ENCODE assay signal across 8 mouse cellular contexts in genomic region chr8:70897021-70897680, GRCm38 (mm10). TPM values are rescaled to one million over a fixed set of nuclear protein-coding genes. Genes with fewer than 3 reads are reported as not detected.
DNase-seq lines count a peak whose midpoint lies in the region; ATAC-seq and TF ChIP-seq lines count a peak whose summit lies in the region.

Gene Rpl18a, minus strand, starts transcription at chr8:70897412.

- H3K4me3 ChIP-seq in bone marrow, adult 2 months (replicated peaks; ENCODE audit: control insufficient read depth, low read depth, low read length): peak within 1 kb of the TSS; percentile 94
- peak within 1 kb of the TSS; percentile 95 for H3K4me3 ChIP-seq in embryonic facial prominence, embryonic 15.5 days (replicated peaks)
- peak within 1 kb of the TSS; percentile 77 for H3K4me3 ChIP-seq in limb, embryonic 14.5 days (replicated peaks; ENCODE audit: low read length)
- peak within 1 kb of the TSS; percentile 67 for H3K4me3 ChIP-seq in midbrain, postnatal 0 days (ENCODE audit: low read depth, low read length)

- under 1% methylated on average over 60 of the region's 60 CpGs for WGBS in bone marrow, adult 2 months
- WGBS in embryonic facial prominence, embryonic 15.5 days: under 1% methylated on average over 60 of the region's 60 CpGs
- under 1% methylated on average over 60 of the region's 60 CpGs for WGBS in limb, embryonic 14.5 days
- under 1% methylated on average over 60 of the region's 60 CpGs for WGBS in midbrain, postnatal 0 days

- H3K9ac ChIP-seq in embryonic facial prominence, embryonic 15.5 days: peak within 1 kb of the TSS; percentile 88
- H3K9ac ChIP-seq in limb, embryonic 14.5 days (ENCODE audit: low read depth, low read length, severe bottlenecking): peak within 1 kb of the TSS; percentile 88
- H3K9ac ChIP-seq in midbrain, postnatal 0 days (replicated peaks; ENCODE audit: low read length, poor library complexity, severe bottlenecking): peak within 1 kb of the TSS; percentile 86

- peak; percentile 98 for ATAC-seq in embryonic facial prominence, embryonic 15.5 days (ENCODE audit: insufficient number of reproducible peaks, low FRiP score, low TSS enrichment, low read depth)
- peak; percentile 98 for ATAC-seq in limb, embryonic 14.5 days (ENCODE audit: low FRiP score, low read depth)
- ATAC-seq in midbrain, postnatal 0 days (ENCODE audit: low FRiP score): peak; percentile 97

- peaks cover 4% of the 10 kb centered on the region; the same call in 1 of the 2 replicates for H3K4me1 ChIP-seq in bone marrow, adult 2 months (ENCODE audit: control insufficient read depth, insufficient read depth, low read length)
- peaks cover 30% of the 10 kb centered on the region for H3K4me1 ChIP-seq in embryonic facial prominence, embryonic 15.5 days
- H3K4me1 ChIP-seq in limb, embryonic 14.5 days (ENCODE audit: control insufficient read depth, insufficient read depth, low read length): peaks cover 10% of the 10 kb centered on the region
- 0 out of 2 replicates have a peak, but pooled peaks cover 2% of the 10 kb centered on the region for H3K4me1 ChIP-seq in midbrain, postnatal 0 days (ENCODE audit: insufficient read depth, low read length)

- H3K27me3 ChIP-seq in embryonic facial prominence, embryonic 15.5 days: peaks cover 28% of the 10 kb centered on the region
- H3K27me3 ChIP-seq in limb, embryonic 14.5 days (ENCODE audit: control insufficient read depth, insufficient read depth, low read length): peaks cover 16% of the 10 kb centered on the region
- H3K27me3 ChIP-seq in midbrain, postnatal 0 days (ENCODE audit: insufficient read depth, low read length): peaks cover 9% of the 10 kb centered on the region

- TF ChIP-seq POLR2A in bone marrow, adult 2 months (IDR thresholded peaks at IDR 0.05; ENCODE audit: borderline replicate concordance, control insufficient read depth, low read depth, low read length): peak; percentile 93
- TF ChIP-seq POLR2A in limb, embryonic 14.5 days (IDR thresholded peaks at IDR 0.05; ENCODE audit: borderline replicate concordance, extremely low read depth, insufficient read depth, insufficient read length): peak; percentile 87; the same call in 1 of the 2 replicates

- no peak for TF ChIP-seq CTCF in bone marrow, adult 2 months (IDR thresholded peaks at IDR 0.05; ENCODE audit: control insufficient read depth, insufficient read depth, low read length)
- TF ChIP-seq CTCF in midbrain, postnatal 0 days (IDR thresholded peaks at IDR 0.05): 0 out of 2 replicates have a peak, but pooled peaks have one; percentile 20

- H3K4me2 ChIP-seq in embryonic facial prominence, embryonic 15.5 days (replicated peaks): peak within 1 kb of the TSS; percentile 89
- peak within 1 kb of the TSS; percentile 94 for H3K4me2 ChIP-seq in limb, embryonic 14.5 days (replicated peaks; ENCODE audit: low read depth, low read length, severe bottlenecking)
- H3K4me2 ChIP-seq in midbrain, postnatal 0 days (ENCODE audit: low read depth, low read length, poor library complexity, severe bottlenecking): peak within 1 kb of the TSS; percentile 82

- DNase-seq in 416B (ENCODE audit: low read depth): peak; percentile 100
- peak; percentile 99 for DNase-seq in heart, adult 8-10 months (ENCODE audit: low spot score)
- DNase-seq in kidney, adult 9 months: peak; percentile 99
- peak; percentile 99 for DNase-seq in limb, embryonic 14.5 days (ENCODE audit: low spot score)
- DNase-seq in midbrain, postnatal 0 days (ENCODE audit: low spot score): peak; percentile 100
- DNase-seq in spleen, postnatal 14 days (ENCODE audit: low spot score in 2 of 2): peak; percentile 83 to 90

- H3K9me3 ChIP-seq in embryonic facial prominence, embryonic 15.5 days (replicated peaks): no peaks in the 10 kb centered on the region
- no peaks in the 10 kb centered on the region for H3K9me3 ChIP-seq in limb, embryonic 14.5 days (ENCODE audit: control insufficient read depth, low read length)
- H3K9me3 ChIP-seq in midbrain, postnatal 0 days (ENCODE audit: low read length): no peaks in the 10 kb centered on the region

- peaks cover 20% of the 10 kb centered on the region for H3K36me3 ChIP-seq in embryonic facial prominence, embryonic 15.5 days
- peaks cover 30% of the 10 kb centered on the region for H3K36me3 ChIP-seq in limb, embryonic 14.5 days (ENCODE audit: control insufficient read depth, insufficient read depth, low read length)
- peaks cover 21% of the 10 kb centered on the region for H3K36me3 ChIP-seq in midbrain, postnatal 0 days (ENCODE audit: insufficient read depth, low read length)

- peak within 1 kb of the TSS; percentile 60 for H3K27ac ChIP-seq in bone marrow, adult 2 months (ENCODE audit: control insufficient read depth, insufficient read depth, low read depth, low read length, poor library complexity)
- peak within 1 kb of the TSS; percentile 94 for H3K27ac ChIP-seq in embryonic facial prominence, embryonic 15.5 days (replicated peaks)
- H3K27ac ChIP-seq in limb, embryonic 14.5 days (replicated peaks; ENCODE audit: low read depth, low read length): peak within 1 kb of the TSS; percentile 77
- H3K27ac ChIP-seq in midbrain, postnatal 0 days (ENCODE audit: low read depth, low read length): peak within 1 kb of the TSS; percentile 74

RNA-seq across cellular contexts. Expression of gene Rpl18a, which starts in this region (rescaled TPM):
- polyA plus RNA-seq in bone marrow, adult 2 months (2011; ENCODE audit: insufficient read depth, insufficient read length, low replicate concordance, missing spikeins): 1,290 and 1,544 TPM in 2 replicates
- 4,781 and 4,906 TPM in 2 replicates for polyA plus RNA-seq in embryonic facial prominence, embryonic 15.5 days (2015; fragmentation: Nextera tagmentation; extraction: Ambion mirVana)
- total RNA-seq in heart, adult 8-10 months (2022): 1,000 to 10,000 TPM in 2 of 4 experiments, 100 to 1,000 TPM in 2; 938 to 1,102 (median 988) TPM
- polyA plus RNA-seq in limb, embryonic 14.5 days (2012; rRNA removed): 5,343 and 6,042 TPM in 2 replicates
- 5,732 and 5,809 TPM in 2 replicates for polyA plus RNA-seq in limb, embryonic 14.5 days (2014; fragmentation: Nextera tagmentation; extraction: Ambion mirVana)
- total RNA-seq in midbrain, postnatal 0 days (2014; rRNA removed): 1,447 and 1,819 TPM in 2 replicates
- polyA plus RNA-seq in midbrain, postnatal 0 days (2015; fragmentation: Nextera tagmentation; extraction: Ambion mirVana): 2,274 and 2,285 TPM in 2 replicates

Comparison
In these comparisons a context has a peak if more than half of its experiments do, and no peak if none do; other contexts are left out.
1. Peak in every context shown above with its lines: DNase-seq, ATAC-seq, H3K4me3 ChIP-seq and H3K27ac ChIP-seq.